Mouse (Mus musculus): ENCODE data around the gene Zmym4. TPM values are rescaled to one million over a fixed set of nuclear protein-coding genes. Genes with fewer than 3 reads are reported as not detected.

Zmym4 gene
- polyA plus RNA-seq, 1 experiment = 6.7 TPM

DNA sequence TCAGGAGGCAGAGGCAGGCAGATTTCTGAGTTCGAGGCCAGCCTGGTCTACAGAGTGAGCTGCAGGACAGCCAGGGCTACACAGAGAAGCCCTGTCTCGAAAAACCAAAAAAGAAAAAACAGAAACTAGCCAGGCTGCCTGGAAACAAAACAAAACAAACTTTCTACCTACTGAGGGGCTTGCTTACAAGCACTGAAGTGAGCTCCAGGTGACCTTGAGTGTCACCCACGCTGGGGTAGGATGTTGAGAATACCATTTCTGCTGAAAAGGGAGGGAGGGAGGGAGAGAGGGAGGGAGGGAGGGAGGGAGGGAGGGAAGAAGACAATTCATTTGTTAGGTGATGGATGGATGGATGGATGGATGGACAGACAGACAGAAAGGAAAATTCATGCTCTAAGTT is 24.5 kb downstream of the Zmym4 start:
- Histone ChIP-seq H3K79me2 (ENCODE audit: control insufficient read depth, insufficient read depth) (no peaks in the 10 kb centered on the region), H3ac (ENCODE audit: control insufficient read depth, insufficient read length) (no peak overlapping the region), H3K36me3 (ENCODE audit: control insufficient read depth, insufficient read depth) (no peaks in the 10 kb centered on the region), H3K4me3 (no peak overlapping the region), H3K4me2 (ENCODE audit: low read depth) (no peak overlapping the region), H3K27me3 (ENCODE audit: control insufficient read depth, insufficient read depth, insufficient read length) (no peaks in the 10 kb centered on the region)
- no peak for TF ChIP-seq POLR2A (IDR thresholded peaks at IDR 0.05; ENCODE audit: insufficient read length, low read depth)

DNA sequence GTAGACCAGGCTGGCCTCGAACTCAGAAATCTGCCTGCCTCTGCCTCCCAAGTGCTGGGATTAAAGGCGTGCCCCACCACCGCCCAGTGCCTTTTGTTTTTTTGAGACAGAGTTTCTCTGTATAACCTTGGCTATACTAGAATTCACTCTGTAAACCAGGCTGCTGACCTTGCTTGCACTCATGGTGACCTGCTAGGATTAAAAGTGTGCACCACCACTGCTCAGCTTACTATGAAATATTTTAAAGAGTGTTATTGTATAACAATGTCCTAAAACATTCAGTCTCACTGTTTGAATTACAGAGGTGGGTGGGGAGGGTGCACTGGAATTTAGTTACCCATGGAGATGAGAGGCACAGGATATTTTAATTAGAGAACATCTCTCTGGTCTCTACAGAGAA is 25.1 kb downstream of the Zmym4 start:
- Histone ChIP-seq H3K4me2 (ENCODE audit: low read depth) (no peak overlapping the region), H3ac (ENCODE audit: control insufficient read depth, insufficient read length) (no peak overlapping the region), H3K27me3 (ENCODE audit: control insufficient read depth, insufficient read depth, insufficient read length) (no peaks in the 10 kb centered on the region), H3K36me3 (ENCODE audit: control insufficient read depth, insufficient read depth) (no peaks in the 10 kb centered on the region), H3K4me3 (no peak overlapping the region), H3K79me2 (ENCODE audit: control insufficient read depth, insufficient read depth) (no peaks in the 10 kb centered on the region)
- TF ChIP-seq E2F4 (IDR thresholded peaks at IDR 0.05; ENCODE audit: insufficient read depth) = no peak

DNA sequence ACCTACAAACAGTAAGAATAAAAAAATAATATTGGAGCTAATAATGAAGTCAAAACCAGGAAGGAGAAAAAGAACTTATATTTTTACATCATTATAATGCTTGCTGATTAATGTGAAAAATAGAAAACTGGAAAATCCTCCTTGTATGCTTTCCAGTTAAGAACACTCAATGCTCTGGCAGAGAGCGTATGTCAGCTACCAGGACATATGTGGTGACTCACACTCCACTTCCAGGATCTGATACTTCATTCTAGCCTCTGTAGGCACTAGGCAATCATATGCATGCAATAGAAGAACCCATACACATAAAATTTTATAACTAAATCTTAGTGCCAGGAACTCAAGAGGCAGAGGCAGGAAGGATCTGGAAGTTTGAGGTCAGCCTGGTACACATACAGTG is 40.2 kb downstream of the Zmym4 start:
- H3K4me2 ChIP-seq (ENCODE audit: low read depth) = no peak overlapping the region
- no peak overlapping the region for H3K4me3 ChIP-seq
- peaks cover 20% of the 10 kb centered on the region for H3K36me3 ChIP-seq (ENCODE audit: control insufficient read depth, insufficient read depth)
- no peak overlapping the region for H3ac ChIP-seq (ENCODE audit: control insufficient read depth, insufficient read length)
- no peak for TF ChIP-seq MYOD1 (IDR thresholded peaks at IDR 0.05; ENCODE audit: control insufficient read depth in 1 of 3, insufficient read length in 2 of 3, low read depth in 2 of 3)
- TF ChIP-seq TCF3 (IDR thresholded peaks at IDR 0.05; ENCODE audit: insufficient read length, low read depth) = no peak
- no peak for TF ChIP-seq POLR2A (IDR thresholded peaks at IDR 0.05; ENCODE audit: insufficient read length, low read depth)
- TF ChIP-seq E2F4 (IDR thresholded peaks at IDR 0.05; ENCODE audit: insufficient read depth) = no peak
- no peak for TF ChIP-seq CEBPB (IDR thresholded peaks at IDR 0.05; ENCODE audit: insufficient read depth, poor library complexity, severe bottlenecking)
- TF ChIP-seq MYOG (IDR thresholded peaks at IDR 0.05; ENCODE audit: control insufficient read depth in 1 of 3, insufficient read depth in 1 of 3, insufficient read length in 2 of 3, low read depth in 2 of 3) = no peak
- no peak for TF ChIP-seq POLR2AphosphoS2 (IDR thresholded peaks at IDR 0.05; ENCODE audit: insufficient read length, low read depth)
- no peak for TF ChIP-seq REST (IDR thresholded peaks at IDR 0.05; ENCODE audit: insufficient read depth, insufficient read length)
- TF ChIP-seq TCF12 (IDR thresholded peaks at IDR 0.05; ENCODE audit: insufficient read depth, poor library complexity, severe bottlenecking) = no peak
- TF ChIP-seq SRF (IDR thresholded peaks at IDR 0.05; ENCODE audit: control insufficient read depth, insufficient read length, low read depth) = no peak
- no peak for TF ChIP-seq MAX (IDR thresholded peaks at IDR 0.05; ENCODE audit: low read depth)
- no peak for TF ChIP-seq USF1 (IDR thresholded peaks at IDR 0.05; ENCODE audit: low read depth)
- no peaks in the 10 kb centered on the region for H3K27me3 ChIP-seq (ENCODE audit: control insufficient read depth, insufficient read depth, insufficient read length)
- no peaks in the 10 kb centered on the region for H3K79me2 ChIP-seq (ENCODE audit: control insufficient read depth, insufficient read depth)

DNA sequence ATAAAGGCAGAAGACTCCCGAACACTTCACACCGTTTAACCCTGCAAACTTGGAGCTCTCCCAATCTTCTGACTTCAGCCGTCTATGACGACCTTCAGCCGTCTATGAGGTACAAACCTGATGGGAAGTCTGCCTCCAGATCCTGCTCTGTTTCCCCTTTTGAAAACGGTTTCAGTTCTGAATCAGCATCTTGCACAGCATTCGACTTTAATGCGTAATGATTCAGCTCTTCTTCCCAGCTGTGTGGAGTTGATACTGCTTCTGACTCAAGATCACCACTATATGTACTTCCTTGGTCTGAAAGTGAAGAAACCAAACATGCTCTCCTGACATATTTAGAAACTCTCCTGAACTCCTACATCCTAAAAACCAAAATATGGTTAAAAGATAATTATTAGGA is 78.1 kb downstream of the Zmym4 start:
- Histone ChIP-seq H3ac (ENCODE audit: control insufficient read depth, insufficient read length) (no peak overlapping the region), H3K4me2 (ENCODE audit: low read depth) (no peak overlapping the region), H3K4me3 (no peak overlapping the region), H3K36me3 (ENCODE audit: control insufficient read depth, insufficient read depth) (peaks cover 70% of the 10 kb centered on the region), H3K27me3 (ENCODE audit: control insufficient read depth, insufficient read depth, insufficient read length) (no peaks in the 10 kb centered on the region), H3K79me2 (ENCODE audit: control insufficient read depth, insufficient read depth) (no peaks in the 10 kb centered on the region)
- TF ChIP-seq POLR2AphosphoS2 (IDR thresholded peaks at IDR 0.05; ENCODE audit: insufficient read length, low read depth) (no peak), E2F4 (IDR thresholded peaks at IDR 0.05; ENCODE audit: insufficient read depth) (no peak), SRF (IDR thresholded peaks at IDR 0.05; ENCODE audit: control insufficient read depth, insufficient read length, low read depth) (no peak), TCF3 (IDR thresholded peaks at IDR 0.05; ENCODE audit: insufficient read length, low read depth) (no peak), USF1 (IDR thresholded peaks at IDR 0.05; ENCODE audit: low read depth) (no peak), MAX (IDR thresholded peaks at IDR 0.05; ENCODE audit: low read depth) (no peak), MYOD1 (IDR thresholded peaks at IDR 0.05; ENCODE audit: control insufficient read depth in 1 of 3, insufficient read length in 2 of 3, low read depth in 2 of 3) (no peak), POLR2A (IDR thresholded peaks at IDR 0.05; ENCODE audit: insufficient read length, low read depth) (no peak), CEBPB (IDR thresholded peaks at IDR 0.05; ENCODE audit: insufficient read depth, poor library complexity, severe bottlenecking) (no peak), TCF12 (IDR thresholded peaks at IDR 0.05; ENCODE audit: insufficient read depth, poor library complexity, severe bottlenecking) (no peak), MYOG (IDR thresholded peaks at IDR 0.05; ENCODE audit: control insufficient read depth in 1 of 3, insufficient read depth in 1 of 3, insufficient read length in 2 of 3, low read depth in 2 of 3) (no peak), REST (IDR thresholded peaks at IDR 0.05; ENCODE audit: insufficient read depth, insufficient read length) (no peak)

DNA sequence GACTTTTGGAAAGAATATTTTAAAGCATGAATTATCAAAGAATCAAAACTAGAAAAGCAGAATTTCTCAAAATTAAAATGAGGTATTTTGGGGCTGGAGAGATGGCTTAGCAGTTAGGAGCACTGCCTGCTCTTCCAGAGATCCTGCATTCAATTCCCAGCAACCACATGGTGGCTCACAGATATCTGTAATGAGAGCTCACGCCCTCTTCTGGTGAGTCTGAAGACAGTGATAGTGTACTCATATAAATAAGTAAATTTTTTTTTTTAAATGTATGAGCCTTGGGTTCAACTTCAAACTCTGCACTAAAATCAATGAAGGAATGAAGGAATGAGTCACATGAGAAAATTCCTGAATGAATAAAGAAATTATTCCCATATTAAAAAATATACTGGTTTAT is 82.0 kb downstream of the Zmym4 start:
- H3K27me3 ChIP-seq (ENCODE audit: control insufficient read depth, insufficient read depth, insufficient read length) = no peaks in the 10 kb centered on the region
- no peak overlapping the region for H3K4me3 ChIP-seq
- no peak for TF ChIP-seq POLR2A (IDR thresholded peaks at IDR 0.05; ENCODE audit: insufficient read length, low read depth)
- TF ChIP-seq CEBPB (IDR thresholded peaks at IDR 0.05; ENCODE audit: insufficient read depth, poor library complexity, severe bottlenecking) = no peak
- H3K36me3 ChIP-seq (ENCODE audit: control insufficient read depth, insufficient read depth) = peaks cover 58% of the 10 kb centered on the region
- no peak overlapping the region for H3K4me2 ChIP-seq (ENCODE audit: low read depth)
- no peaks in the 10 kb centered on the region for H3K79me2 ChIP-seq (ENCODE audit: control insufficient read depth, insufficient read depth)
- H3ac ChIP-seq (ENCODE audit: control insufficient read depth, insufficient read length) = no peak overlapping the region

DNA sequence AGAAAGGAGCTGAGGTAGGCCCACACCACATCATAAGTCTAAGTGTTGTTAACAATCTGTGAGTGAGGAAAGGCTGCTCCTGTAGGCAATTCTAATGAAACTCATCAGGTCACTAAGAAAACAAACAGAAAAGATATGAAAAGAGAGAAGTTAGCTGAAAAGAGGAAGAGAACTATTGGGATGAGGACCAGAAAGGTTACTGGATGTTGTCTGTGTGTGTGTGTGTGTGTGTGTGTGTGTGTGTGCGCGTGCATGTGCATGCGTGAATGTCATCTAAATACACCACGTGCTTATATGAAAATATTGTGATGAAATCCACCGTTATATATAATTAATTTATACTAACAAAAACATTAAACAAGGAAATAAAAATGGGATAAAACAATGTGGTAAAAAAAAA is 84.3 kb downstream of the Zmym4 start:
- H3ac ChIP-seq (ENCODE audit: control insufficient read depth, insufficient read length) = no peak overlapping the region
- no peaks in the 10 kb centered on the region for H3K79me2 ChIP-seq (ENCODE audit: control insufficient read depth, insufficient read depth)
- no peak overlapping the region for H3K4me2 ChIP-seq (ENCODE audit: low read depth)
- H3K36me3 ChIP-seq (ENCODE audit: control insufficient read depth, insufficient read depth) = peaks cover 49% of the 10 kb centered on the region
- H3K4me3 ChIP-seq = no peak overlapping the region
- TF ChIP-seq E2F4 (IDR thresholded peaks at IDR 0.05; ENCODE audit: insufficient read depth) = no peak
- TF ChIP-seq MAX (IDR thresholded peaks at IDR 0.05; ENCODE audit: low read depth) = no peak
- no peak for TF ChIP-seq TCF12 (IDR thresholded peaks at IDR 0.05; ENCODE audit: insufficient read depth, poor library complexity, severe bottlenecking)
- TF ChIP-seq TCF3 (IDR thresholded peaks at IDR 0.05; ENCODE audit: insufficient read length, low read depth) = no peak
- no peak for TF ChIP-seq MYOD1 (IDR thresholded peaks at IDR 0.05; ENCODE audit: control insufficient read depth in 1 of 3, insufficient read length in 2 of 3, low read depth in 2 of 3)
- no peak for TF ChIP-seq POLR2A (IDR thresholded peaks at IDR 0.05; ENCODE audit: insufficient read length, low read depth)
- TF ChIP-seq REST (IDR thresholded peaks at IDR 0.05; ENCODE audit: insufficient read depth, insufficient read length) = no peak
- TF ChIP-seq SRF (IDR thresholded peaks at IDR 0.05; ENCODE audit: control insufficient read depth, insufficient read length, low read depth) = no peak
- TF ChIP-seq CEBPB (IDR thresholded peaks at IDR 0.05; ENCODE audit: insufficient read depth, poor library complexity, severe bottlenecking) = no peak
- TF ChIP-seq USF1 (IDR thresholded peaks at IDR 0.05; ENCODE audit: low read depth) = no peak
- TF ChIP-seq POLR2AphosphoS2 (IDR thresholded peaks at IDR 0.05; ENCODE audit: insufficient read length, low read depth) = no peak
- no peak for TF ChIP-seq MYOG (IDR thresholded peaks at IDR 0.05; ENCODE audit: control insufficient read depth in 1 of 3, insufficient read depth in 1 of 3, insufficient read length in 2 of 3, low read depth in 2 of 3)
- no peaks in the 10 kb centered on the region for H3K27me3 ChIP-seq (ENCODE audit: control insufficient read depth, insufficient read depth, insufficient read length)

Measured in myocyte (in vitro differentiated cells).